Mouse (Mus musculus) cerebellum, adult 2 months (tissue): Measurements from ENCODE around the gene Trim69. TPM values are rescaled to one million over a fixed set of nuclear protein-coding genes. Genes with fewer than 3 reads are reported as not detected.

Source experiments
- DNase-seq, 2 experiments: peaks; one replicate each; pipeline ENCODE4 v3.0.0; 2021
- H3K27ac ChIP-seq: fragments of 200-500 bp; 2 replicates; pipeline ENCODE4 v1.5.1; 2012; ENCODE audit warnings: low read length, control low read depth, inconsistent platforms; ENCODE audit not compliant: insufficient read depth
- H3K27me3 ChIP-seq: fragments of 200-500 bp; 2 replicates; pipeline ENCODE4 v1.6.1; 2012; ENCODE audit warnings: inconsistent platforms, mild to moderate bottlenecking, low read length, moderate library complexity; ENCODE audit not compliant: control insufficient read depth, insufficient read depth
- H3K4me1 ChIP-seq: fragments of 200-500 bp; 2 replicates; pipeline ENCODE4 v1.6.1; 2011; ENCODE audit warnings: low read length; ENCODE audit not compliant: control insufficient read depth, insufficient read depth
- H3K4me3 ChIP-seq: fragments of 200-500 bp; replicated peaks from 2 replicates; pipeline ENCODE3; 2011; ENCODE audit warnings: mild to moderate bottlenecking, low read depth, low read length, control low read depth; ENCODE audit not compliant: insufficient read depth
- CTCF ChIP-seq: fragments of 200-500 bp; IDR thresholded peaks from 2 replicates; pipeline ENCODE4 v1.5.1; 2011; ENCODE audit warnings: low read depth, mild to moderate bottlenecking, control low read depth, low read length, moderate library complexity, borderline replicate concordance; ENCODE audit not compliant: insufficient read depth
- POLR2A ChIP-seq: fragments of 200-500 bp; IDR thresholded peaks from 2 replicates; pipeline ENCODE4 v1.6.1; 2011; ENCODE audit warnings: low read length, control low read depth, borderline replicate concordance; ENCODE audit not compliant: insufficient read depth
- WGBS: fragments of 180-500 bp; shearing (Covaris S2); methylation state at CpG from one replicate; pipeline ENCODE4 v1.1.7; 2018; 5-methylcytosine and 5-hydroxymethylcytosine counted together
- polyA plus RNA-seq: library from polyadenylated mRNA; depleted of rRNA; stranded (reverse); fragments of >200 nt; gene quantifications from 2 replicates; pipeline ENCODE4 v1.2.3, GENCODE M21; 2012

Gene Trim69
- polyA plus RNA-seq, 1 experiment: not detected

DNA sequence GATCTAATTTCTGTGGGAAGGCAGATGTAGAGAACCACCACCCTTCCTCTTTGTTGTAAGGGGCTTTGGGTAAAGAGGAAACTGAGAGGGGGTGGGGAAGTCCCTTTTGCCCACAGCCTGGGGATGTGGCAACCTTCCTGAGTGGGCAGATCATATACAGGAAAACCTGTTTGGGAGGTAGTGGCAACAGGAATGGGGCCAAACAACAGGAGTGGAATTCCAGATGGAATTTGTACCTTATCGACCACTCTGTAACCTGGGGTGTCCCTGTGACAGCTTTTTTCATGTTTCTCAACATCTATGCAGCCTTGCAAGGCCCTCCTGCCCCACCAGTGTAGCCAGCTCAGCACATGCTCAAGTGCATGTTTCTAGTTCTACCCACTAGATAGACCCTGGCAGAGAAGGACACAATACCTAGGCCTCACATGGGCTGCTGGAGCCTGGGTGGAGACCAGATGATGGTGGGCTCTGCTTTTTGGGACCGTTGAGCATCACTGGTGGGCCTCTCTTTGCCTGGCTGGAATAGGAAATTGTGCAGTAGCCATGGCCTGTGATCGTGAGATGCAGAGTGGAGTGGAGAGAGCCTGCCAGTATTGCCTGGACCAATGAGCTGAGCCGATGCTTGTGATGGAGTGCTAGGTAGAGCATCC is 4.3 kb upstream of the Trim69 start:
- WGBS: 85% methylated on average over 4 of the region's 4 CpGs
- H3K4me1 ChIP-seq: no peaks in the 10 kb centered on the region
- no peak overlapping the region for H3K4me3 ChIP-seq
- TF ChIP-seq POLR2A (no peak), CTCF (no peak)
- no peak for DNase-seq
- no peak overlapping the region for H3K27ac ChIP-seq
- H3K27me3 ChIP-seq: no peaks in the 10 kb centered on the region

DNA sequence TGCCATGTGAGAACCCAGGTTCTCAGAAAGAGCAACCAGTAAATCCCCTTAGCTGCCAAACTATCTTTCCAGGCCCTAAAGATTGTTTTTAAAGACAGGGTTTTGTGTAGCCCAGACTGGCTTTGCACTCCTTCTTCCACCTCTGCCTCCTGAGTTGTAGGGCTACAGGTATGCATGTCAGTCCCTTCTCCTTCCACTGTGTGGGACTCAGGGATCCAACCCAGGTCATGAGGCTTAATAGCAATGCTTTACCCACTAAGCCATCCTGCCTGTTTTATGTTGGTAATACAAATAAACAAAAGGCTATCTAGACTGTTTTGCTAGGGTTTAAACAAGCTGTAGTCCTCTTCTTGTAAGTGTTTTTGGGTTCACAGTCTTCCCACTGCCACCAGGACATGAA is 2.9 kb upstream of the Trim69 start:
- Histone ChIP-seq H3K4me1 (no peaks in the 10 kb centered on the region), H3K4me3 (no peak overlapping the region), H3K27me3 (no peaks in the 10 kb centered on the region), H3K27ac (no peak overlapping the region)
- TF ChIP-seq CTCF (no peak), POLR2A (no peak)
- no peak for DNase-seq

DNA sequence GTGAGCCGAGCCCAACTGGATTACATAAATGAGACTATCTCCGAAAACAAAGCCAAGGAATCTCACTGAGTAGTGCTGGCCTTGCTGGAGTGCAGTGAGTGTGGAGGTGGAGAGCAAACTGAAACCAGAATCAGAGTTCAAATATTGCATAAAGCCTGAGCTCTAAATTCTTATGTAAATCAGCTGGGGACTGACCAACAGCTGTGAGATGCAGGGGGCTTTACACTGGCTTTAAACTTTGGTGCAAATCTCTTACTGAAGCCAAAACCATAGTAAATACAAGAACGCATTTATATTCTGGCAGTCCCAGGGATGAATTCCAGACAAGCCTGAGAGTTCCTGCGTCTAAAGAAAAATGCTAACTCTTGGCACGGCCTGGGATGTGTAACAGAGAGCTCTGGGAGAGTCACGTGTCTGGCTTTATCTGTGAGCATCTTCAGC is 2.1 kb upstream of the Trim69 start:
- TF ChIP-seq POLR2A (no peak), CTCF (no peak)
- DNase-seq: no peak
- WGBS: 30% methylated on average over 6 of the region's 6 CpGs
- Histone ChIP-seq H3K4me3 (no peak overlapping the region), H3K27ac (no peak overlapping the region), H3K4me1 (no peaks in the 10 kb centered on the region), H3K27me3 (no peaks in the 10 kb centered on the region)

DNA sequence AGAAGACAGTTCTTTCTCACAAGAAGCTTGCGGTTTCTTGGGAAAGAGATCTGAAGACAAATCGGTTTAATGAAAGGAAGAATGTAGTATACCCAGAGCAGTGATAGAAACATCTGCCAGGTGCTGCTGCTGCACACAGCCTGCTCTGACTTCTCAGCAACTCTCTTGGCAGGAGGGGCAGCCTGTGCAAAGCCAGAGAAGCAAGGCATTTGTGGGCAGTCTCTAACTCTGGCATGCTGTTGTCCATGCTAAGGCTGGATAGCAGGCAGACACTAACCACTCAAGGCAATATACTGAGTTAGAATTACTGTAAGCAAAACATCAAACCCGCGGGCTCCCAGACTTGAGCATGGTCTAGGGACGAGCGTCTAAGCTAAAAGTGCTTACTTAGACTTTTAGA is 833 bp upstream of the Trim69 start:
- WGBS: 84% methylated on average over 6 of the region's 6 CpGs
- Histone ChIP-seq H3K4me1 (no peaks in the 10 kb centered on the region), H3K4me3 (no peak overlapping the region), H3K27me3 (no peaks in the 10 kb centered on the region), H3K27ac (no peak overlapping the region)
- no peak for DNase-seq
- TF ChIP-seq POLR2A (no peak), CTCF (no peak)

DNA sequence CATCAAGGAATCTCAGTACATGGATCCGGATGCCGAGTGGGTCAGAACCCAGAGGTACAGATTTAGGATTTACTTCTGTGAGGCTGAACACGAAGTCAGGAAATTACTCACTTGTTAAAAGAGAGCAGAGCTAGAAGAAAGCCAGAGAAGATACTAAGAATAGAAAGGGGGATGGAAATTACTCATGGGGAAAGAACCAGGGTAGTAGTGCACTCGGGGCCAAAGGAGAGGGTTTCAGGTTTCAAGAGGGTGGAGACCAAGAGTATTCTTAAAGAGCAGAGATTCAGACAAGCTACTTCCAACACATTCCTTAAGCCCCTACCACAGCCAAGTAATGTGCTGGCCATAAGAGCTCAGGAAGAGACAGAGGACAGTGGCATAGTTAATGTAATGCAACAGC is 1.0 kb downstream of the Trim69 start:
- Histone ChIP-seq H3K27ac (no peak overlapping the region), H3K4me3 (no peak overlapping the region), H3K27me3 (no peaks in the 10 kb centered on the region), H3K4me1 (no peaks in the 10 kb centered on the region)
- TF ChIP-seq POLR2A (no peak), CTCF (no peak)
- WGBS: 23% methylated on average over 4 of the region's 4 CpGs
- DNase-seq: no peak

DNA sequence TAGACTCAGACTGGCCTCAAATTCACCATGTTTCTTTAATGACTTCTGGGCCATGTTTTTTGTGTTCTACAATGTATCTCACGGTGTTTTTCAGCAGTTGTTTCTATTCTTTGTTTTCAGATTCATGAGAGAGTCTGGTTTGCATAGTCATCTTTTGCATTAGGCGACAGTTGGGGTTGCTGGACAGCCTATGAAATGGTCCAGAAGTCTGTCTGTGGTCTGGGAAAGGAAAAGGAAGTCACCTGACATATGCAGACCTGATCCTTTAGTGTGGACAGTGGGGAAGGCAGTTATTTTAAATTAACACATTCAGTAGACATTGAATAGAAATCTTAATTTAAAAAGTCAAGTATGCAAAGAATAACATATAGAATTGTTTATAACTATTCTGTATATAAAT is 2.0 kb downstream of the Trim69 start:
- Histone ChIP-seq H3K27me3 (no peaks in the 10 kb centered on the region), H3K4me1 (no peaks in the 10 kb centered on the region), H3K4me3 (no peak overlapping the region), H3K27ac (no peak overlapping the region)
- DNase-seq: no peak
- TF ChIP-seq POLR2A: no peak
- no peak for TF ChIP-seq CTCF
- 75% methylated on average over 2 of the region's 2 CpGs for WGBS

DNA sequence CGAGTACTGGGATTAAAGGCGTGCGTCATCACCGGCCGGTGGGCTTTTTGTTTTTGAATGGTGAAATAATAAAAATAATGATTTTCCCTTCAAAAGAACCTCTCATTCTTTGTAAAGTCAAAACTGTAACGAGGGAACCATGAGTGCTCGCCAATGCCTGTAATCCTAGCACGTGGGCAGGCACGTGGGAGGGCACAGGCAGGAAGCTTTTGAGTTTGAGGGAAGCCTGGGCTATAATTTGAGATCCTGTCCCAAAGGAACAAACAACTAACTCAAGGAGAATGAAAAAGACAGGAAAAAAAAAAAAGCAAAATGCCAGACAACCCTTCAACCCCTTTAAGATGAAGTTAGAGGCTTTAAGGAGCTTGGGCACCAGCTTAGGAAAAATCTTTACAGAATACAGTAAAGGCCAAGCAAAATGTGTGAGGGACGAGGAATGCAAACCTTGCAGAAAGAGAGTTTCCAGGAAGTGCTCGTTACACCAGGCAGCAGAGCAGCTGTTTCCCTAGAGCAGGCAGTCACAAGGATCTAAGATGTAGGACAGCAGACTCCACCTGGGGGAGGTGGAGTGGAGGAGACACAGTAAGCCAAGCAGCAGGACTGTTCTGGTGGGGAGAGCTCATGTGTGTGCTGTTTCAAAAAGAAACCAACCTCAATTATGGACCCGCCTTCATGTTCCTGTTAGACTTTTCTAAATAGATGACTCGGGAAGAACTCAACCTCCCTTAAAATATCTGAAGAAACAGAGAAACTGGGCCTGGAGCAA is 3.1 kb downstream of the Trim69 start:
- Histone ChIP-seq H3K27ac (no peak overlapping the region), H3K4me3 (no peak overlapping the region), H3K4me1 (no peaks in the 10 kb centered on the region), H3K27me3 (no peaks in the 10 kb centered on the region)
- 82% methylated on average over 13 of the region's 13 CpGs for WGBS
- no peak for DNase-seq
- TF ChIP-seq CTCF: no peak
- TF ChIP-seq POLR2A: no peak

DNA sequence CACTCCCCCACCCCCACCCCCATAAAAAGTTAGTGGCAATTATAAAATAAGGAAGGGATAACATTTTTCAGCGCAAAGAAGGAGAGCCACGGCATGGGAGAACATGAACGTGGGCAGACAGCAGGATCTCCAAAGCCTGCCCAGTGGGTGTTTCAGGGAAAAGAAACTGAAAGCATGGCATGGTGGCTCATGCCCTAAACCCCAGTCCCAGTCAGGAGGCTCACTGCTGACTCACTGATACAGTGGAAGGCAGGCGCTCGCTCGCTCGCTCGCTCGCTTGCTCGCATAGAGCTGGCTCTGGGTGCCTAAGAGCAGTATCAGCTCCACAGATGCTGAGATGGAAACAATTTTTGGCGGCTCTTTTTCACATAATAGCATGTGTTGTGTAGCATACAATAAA is 3.8 kb downstream of the Trim69 start:
- Histone ChIP-seq H3K4me3 (no peak overlapping the region), H3K4me1 (no peaks in the 10 kb centered on the region), H3K27me3 (no peaks in the 10 kb centered on the region), H3K27ac (no peak overlapping the region)
- WGBS: 78% methylated on average over 11 of the region's 11 CpGs
- TF ChIP-seq POLR2A: no peak
- no peak for TF ChIP-seq CTCF
- DNase-seq: no peak
